5 mouse cellular contexts compared by ENCODE assay signal in genomic region chr9:11107828-11108227, GRCm38 (mm10).
DNase-seq lines count a peak whose midpoint lies in the region; TF ChIP-seq lines count a peak whose summit lies in the region.
"Not testable (repeated sequence)": the region's sequence is repeated elsewhere in the genome, so short reads cannot be mapped to it uniquely, and the experiment has no call there.

No protein-coding gene starts in this region.

- H3K36me3 ChIP-seq in ES-Bruce4 (ENCODE audit: control insufficient read depth, insufficient read depth, low read length, poor library complexity, severe bottlenecking); ES-E14 (ENCODE audit: control insufficient read depth, insufficient read depth, low read length, poor library complexity, severe bottlenecking): not testable (repeated sequence)

- H3K9ac ChIP-seq in ES-Bruce4 (ENCODE audit: low read depth, poor library complexity, severe bottlenecking); ES-E14 (ENCODE audit: insufficient read depth, low read depth, low read length, poor library complexity, severe bottlenecking): not testable (repeated sequence)

- DNase-seq in ES-CJ7 (ENCODE audit: low read depth, low spot score) (peak; percentile 70), ES-E14 (ENCODE audit: low read depth, low spot score) (peak; percentile 54), R1 (ENCODE audit: low read depth, low spot score) (peak; percentile 95), ZHBTc4 (ENCODE audit: low read depth, low spot score) (peak; percentile 80)

- not testable (repeated sequence) for TF ChIP-seq EP300 in ES-Bruce4 (IDR thresholded peaks at IDR 0.05; ENCODE audit: insufficient read depth, low read depth, low read length)

- TF ChIP-seq CTCF in ES-Bruce4 (IDR thresholded peaks at IDR 0.05; ENCODE audit: low read depth, low read length), result not testable (repeated sequence)

- not testable (repeated sequence) for H3K27me3 ChIP-seq in ES-Bruce4 (ENCODE audit: control insufficient read depth, insufficient read depth, low read length, poor library complexity, severe bottlenecking)

- TF ChIP-seq POLR2A in ES-Bruce4 (IDR thresholded peaks at IDR 0.05; ENCODE audit: insufficient read depth, low read length), result not testable (repeated sequence)

- peak overlapping the region; percentile 56; the same call in 1 of the 2 replicates for H3K27ac ChIP-seq in ES-Bruce4 (ENCODE audit: insufficient read depth, low read length)
- H3K27ac ChIP-seq in ES-E14 (ENCODE audit: insufficient read depth, low read depth, low read length, poor library complexity, severe bottlenecking), result peak overlapping the region; percentile 98

- not testable (repeated sequence) for H3K4me1 ChIP-seq in ES-Bruce4 (ENCODE audit: control insufficient read depth, insufficient read depth, low read length); ES-E14 (ENCODE audit: control insufficient read depth in 2 of 2, insufficient read depth in 2 of 2, low read length in 2 of 2, poor library complexity in 1 of 2)

- H3K4me3 ChIP-seq in ES-Bruce4 (ENCODE audit: low read depth, low read length); ES-E14 (ENCODE audit: insufficient read depth in 1 of 2, low read depth in 1 of 2, low read length in 2 of 2, poor library complexity in 1 of 2, severe bottlenecking in 1 of 2): not testable (repeated sequence)

- peaks cover 29% of the 10 kb centered on the region for H3K9me3 ChIP-seq in ES-Bruce4 (replicated peaks; ENCODE audit: control insufficient read depth, insufficient read depth, low read length, poor library complexity, severe bottlenecking)
- not testable (repeated sequence) for H3K9me3 ChIP-seq in ES-E14 (ENCODE audit: control insufficient read depth, insufficient read depth, low read depth, low read length)

- in situ Hi-C loops in ES-E14 (cut with MboI; ENCODE audit: low sequenced_read_pairs in 2 of 2, unreplicated experiment in 2 of 2), result not testable (repeated sequence)
